Mouse (Mus musculus): Measurements from ENCODE around the gene Pik3r5.

The Pik3r5 gene

GRCm38 (mm10) chr11:68451282-68451735 is 19.4 kb downstream of the Pik3r5 start:
- DNase-seq (ENCODE audit: low read depth) = no peak

- DNase-seq (ENCODE audit: low read depth) = no peak
Observed at GRCm38 (mm10) chr11:68451747-68452405, 20.0 kb downstream of the Pik3r5 start.

GRCm38 (mm10) chr11:68452740-68453139 is 20.8 kb downstream of the Pik3r5 start:
- no peak for DNase-seq (ENCODE audit: low read depth)

- DNase-seq (ENCODE audit: low read depth) = no peak
Observed at GRCm38 (mm10) chr11:68453301-68453700, 21.4 kb downstream of the Pik3r5 start.

GRCm38 (mm10) chr11:68458086-68458485 is 26.2 kb downstream of the Pik3r5 start:
- DNase-seq (ENCODE audit: low read depth) = no peak

- no peak for DNase-seq (ENCODE audit: low read depth)
Observed at GRCm38 (mm10) chr11:68459021-68459420, 27.1 kb downstream of the Pik3r5 start.

- DNase-seq (ENCODE audit: low read depth) = no peak
Observed at GRCm38 (mm10) chr11:68459486-68459885, 27.6 kb downstream of the Pik3r5 start.

GRCm38 (mm10) chr11:68462716-68463115 is 30.8 kb downstream of the Pik3r5 start:
- DNase-seq (ENCODE audit: low read depth) = no peak

GRCm38 (mm10) chr11:68464260-68464659 is 32.3 kb downstream of the Pik3r5 start:
- DNase-seq (ENCODE audit: low read depth) = no peak

- no peak for DNase-seq (ENCODE audit: low read depth)
Observed at GRCm38 (mm10) chr11:68465090-68465489, 33.2 kb downstream of the Pik3r5 start.

- no peak for DNase-seq (ENCODE audit: low read depth)
Observed at GRCm38 (mm10) chr11:68467441-68467840, 35.5 kb downstream of the Pik3r5 start.

- DNase-seq (ENCODE audit: low read depth) = no peak
Observed at GRCm38 (mm10) chr11:68467962-68468612, 36.2 kb downstream of the Pik3r5 start.

GRCm38 (mm10) chr11:68468886-68469285 is 37.0 kb downstream of the Pik3r5 start:
- DNase-seq (ENCODE audit: low read depth) = no peak

GRCm38 (mm10) chr11:68472162-68472849 is 40.4 kb downstream of the Pik3r5 start:
- DNase-seq (ENCODE audit: low read depth) = no peak

GRCm38 (mm10) chr11:68474600-68474999 is 42.7 kb downstream of the Pik3r5 start:
- no peak for DNase-seq (ENCODE audit: low read depth)

GRCm38 (mm10) chr11:68475676-68476075 is 43.8 kb downstream of the Pik3r5 start:
- no peak for DNase-seq (ENCODE audit: low read depth)

- no peak for DNase-seq (ENCODE audit: low read depth)
Observed at GRCm38 (mm10) chr11:68477661-68478060, 45.7 kb downstream of the Pik3r5 start.

- no peak for DNase-seq (ENCODE audit: low read depth)
Observed at GRCm38 (mm10) chr11:68478574-68478981, 46.7 kb downstream of the Pik3r5 start.

GRCm38 (mm10) chr11:68480660-68481059 is 48.7 kb downstream of the Pik3r5 start:
- no peak for DNase-seq (ENCODE audit: low read depth)

GRCm38 (mm10) chr11:68482001-68482400 is 50.1 kb downstream of the Pik3r5 start:
- DNase-seq (ENCODE audit: low read depth) = no peak

- DNase-seq (ENCODE audit: low read depth) = no peak
Observed at GRCm38 (mm10) chr11:68483213-68483612, 51.3 kb downstream of the Pik3r5 start.

- DNase-seq (ENCODE audit: low read depth) = no peak
Observed at GRCm38 (mm10) chr11:68484431-68484830, 52.5 kb downstream of the Pik3r5 start.

Data from c-Kit-positive CD71-negative TER-119-negative erythroid progenitor cells, embryonic 14.5 days (primary cell).